Mouse (Mus musculus) embryonic fibroblast, embryonic 13.5 days (primary cell): Measurements from ENCODE around the gene Iqca.

Experiments
- CTCF ChIP-seq: IDR thresholded peaks from 2 replicates; pipeline ENCODE4 v1.5.1; 2011; ENCODE audit warnings: mild to moderate bottlenecking, control low read depth, low read length, moderate library complexity, borderline replicate concordance; ENCODE audit not compliant: insufficient read depth
- POLR2A ChIP-seq: IDR thresholded peaks from 2 replicates; pipeline ENCODE4 v1.6.1; 2011; ENCODE audit warnings: low read depth, mild to moderate bottlenecking, control low read depth, low read length, moderate library complexity

- TF ChIP-seq CTCF (no peak), POLR2A (no peak)
These were observed 139.9 kb downstream of the Iqca start for GRCm38 (mm10) chr1:90013273-90013672.
